Mouse (Mus musculus) ES-Bruce4 (cell line): Measurements from ENCODE around the gene Tctn1. TPM values are rescaled to one million over a fixed set of nuclear protein-coding genes. Genes with fewer than 3 reads are reported as not detected.

ENCODE experiments used
- H3K27ac ChIP-seq: 2 replicates; pipeline ENCODE4 v1.5.1; 2012; ENCODE audit warnings: low read length, inconsistent platforms; ENCODE audit not compliant: insufficient read depth
- H3K27me3 ChIP-seq: 2 replicates; pipeline ENCODE4 v1.6.1; 2012; ENCODE audit warnings: mild to moderate bottlenecking, low read length, inconsistent platforms; ENCODE audit not compliant: control insufficient read depth, poor library complexity, insufficient read depth, severe bottlenecking
- H3K36me3 ChIP-seq: 2 replicates; pipeline ENCODE4 v1.6.1; 2012; ENCODE audit warnings: inconsistent platforms, mild to moderate bottlenecking, low read length, moderate library complexity; ENCODE audit not compliant: control insufficient read depth, poor library complexity, insufficient read depth, severe bottlenecking
- H3K4me1 ChIP-seq: one replicate; pipeline ENCODE4 v1.8.1; 2011; ENCODE audit warnings: low read length; ENCODE audit not compliant: control insufficient read depth, insufficient read depth
- H3K4me3 ChIP-seq: 2 replicates; pipeline ENCODE4 v1.5.1; 2011; ENCODE audit warnings: low read depth, mild to moderate bottlenecking, low read length
- H3K9ac ChIP-seq: 2 replicates; pipeline ENCODE4 v1.6.1; 2012; ENCODE audit warnings: low read depth, mild to moderate bottlenecking, inconsistent platforms; ENCODE audit not compliant: poor library complexity, severe bottlenecking
- H3K9me3 ChIP-seq: replicated peaks from 2 replicates; pipeline ENCODE4 v1.6.1; 2012; ENCODE audit warnings: mild to moderate bottlenecking, low read length, inconsistent platforms; ENCODE audit not compliant: control insufficient read depth, poor library complexity, insufficient read depth, severe bottlenecking
- CTCF ChIP-seq: IDR thresholded peaks from one replicate; pipeline ENCODE4 v1.8.1; 2011; ENCODE audit warnings: low read depth, low read length
- EP300 ChIP-seq: IDR thresholded peaks from 2 replicates; pipeline ENCODE4 v1.6.1; 2011; ENCODE audit warnings: low read depth, low read length; ENCODE audit not compliant: insufficient read depth
- POLR2A ChIP-seq: IDR thresholded peaks from one replicate; pipeline ENCODE4 v1.8.1; 2011; ENCODE audit warnings: low read length; ENCODE audit not compliant: insufficient read depth
- polyA plus RNA-seq: library from polyadenylated mRNA; stranded (reverse); fragments of >200 nt; gene quantifications from 2 replicates; pipeline ENCODE4 v1.2.4, GENCODE M21; 2011; ENCODE audit warnings: low read depth; ENCODE audit not compliant: missing spikeins, insufficient read depth, insufficient read length

Gene Tctn1
- polyA plus RNA-seq, 1 experiment: 18.3 TPM

GRCm38 (mm10) chr5:122268858-122269604, 4.8 kb upstream of the Tctn1 start:
- TF ChIP-seq POLR2A (no peak), EP300 (0 out of 2 replicates have a peak, but pooled peaks have one; percentile 8)
- H3K36me3 ChIP-seq: no peaks in the 10 kb centered on the region
- H3K9me3 ChIP-seq: no peaks in the 10 kb centered on the region
- H3K27ac ChIP-seq: peak overlapping the region; percentile 3
- peaks cover 5% of the 10 kb centered on the region for H3K4me1 ChIP-seq
- no peak overlapping the region for H3K4me3 ChIP-seq
- H3K27me3 ChIP-seq: no peaks in the 10 kb centered on the region
- no peak overlapping the region for H3K9ac ChIP-seq

- Histone ChIP-seq H3K4me1 (peaks cover 5% of the 10 kb centered on the region), H3K9ac (no peak overlapping the region), H3K27ac (no peak overlapping the region), H3K27me3 (no peaks in the 10 kb centered on the region), H3K36me3 (no peaks in the 10 kb centered on the region), H3K9me3 (no peaks in the 10 kb centered on the region), H3K4me3 (no peak overlapping the region)
- TF ChIP-seq CTCF (peak; percentile 14), EP300 (no peak)
These were observed 3.6 kb upstream of the Tctn1 start for GRCm38 (mm10) chr5:122267899-122268298.

GRCm38 (mm10) chr5:122267136-122267535, 2.9 kb upstream of the Tctn1 start:
- peaks cover 5% of the 10 kb centered on the region for H3K4me1 ChIP-seq
- no peak overlapping the region for H3K27ac ChIP-seq
- no peak overlapping the region for H3K9ac ChIP-seq
- H3K4me3 ChIP-seq: no peak overlapping the region
- H3K27me3 ChIP-seq: no peaks in the 10 kb centered on the region
- no peaks in the 10 kb centered on the region for H3K36me3 ChIP-seq
- no peak for TF ChIP-seq POLR2A
- TF ChIP-seq EP300: no peak
- TF ChIP-seq CTCF: no peak
- H3K9me3 ChIP-seq: no peaks in the 10 kb centered on the region

GRCm38 (mm10) chr5:122265942-122266341, 1.7 kb upstream of the Tctn1 start:
- Histone ChIP-seq H3K27ac (no peak overlapping the region), H3K27me3 (no peaks in the 10 kb centered on the region), H3K4me1 (peaks cover 5% of the 10 kb centered on the region), H3K9me3 (no peaks in the 10 kb centered on the region), H3K36me3 (no peaks in the 10 kb centered on the region), H3K9ac (no peak overlapping the region), H3K4me3 (no peak overlapping the region)
- no peak for TF ChIP-seq EP300

- H3K27ac ChIP-seq: no peak overlapping the region
- H3K4me1 ChIP-seq: peaks cover 5% of the 10 kb centered on the region
- H3K9ac ChIP-seq: no peak overlapping the region
- H3K4me3 ChIP-seq: no peak overlapping the region
- H3K27me3 ChIP-seq: no peaks in the 10 kb centered on the region
- peak; percentile 42 for TF ChIP-seq CTCF
- no peak for TF ChIP-seq EP300
- no peak for TF ChIP-seq POLR2A
- no peaks in the 10 kb centered on the region for H3K36me3 ChIP-seq
- no peaks in the 10 kb centered on the region for H3K9me3 ChIP-seq
These were observed 927 bp upstream of the Tctn1 start for GRCm38 (mm10) chr5:122265187-122265586.

- Histone ChIP-seq H3K9me3 (no peaks in the 10 kb centered on the region), H3K27me3 (no peaks in the 10 kb centered on the region), H3K9ac (no peak overlapping the region), H3K27ac (no peak overlapping the region), H3K36me3 (0 out of 2 replicates have a peak, but pooled peaks cover 3% of the 10 kb centered on the region), H3K4me1 (no peaks in the 10 kb centered on the region), H3K4me3 (no peak overlapping the region)
- TF ChIP-seq EP300: no peak
- TF ChIP-seq CTCF: peak; percentile 31
- no peak for TF ChIP-seq POLR2A
These were observed 2.2 kb downstream of the Tctn1 start for GRCm38 (mm10) chr5:122262104-122262503.
